Mouse (Mus musculus): ENCODE measurements around the gene Ftsj3. TPM values are rescaled to one million over a fixed set of nuclear protein-coding genes. Genes with fewer than 3 reads are reported as not detected.

Gene Ftsj3
- polyA plus RNA-seq, 1 experiment from 2014 or later = 31.4 TPM

GRCm38 (mm10) chr11:106216730-106217490 lies 39.0 kb downstream of the Ftsj3 start, which contains the start of gene Ddx42:
Gene Ddx42 (plus strand): TSS chr11:106216926.
- Histone ChIP-seq H3K9ac (peak within 1 kb of the TSS; percentile 99), H3K27me3 (ENCODE audit: control insufficient read depth, insufficient read depth, low read length) (no peaks in the 10 kb centered on the region), H3K9me3 (ENCODE audit: control insufficient read depth, low read length) (no peaks in the 10 kb centered on the region), H3K4me2 (replicated peaks) (peak within 1 kb of the TSS; percentile 77), H3K4me1 (replicated peaks; ENCODE audit: control insufficient read depth, insufficient read depth, low read length) (peaks cover 31% of the 10 kb centered on the region), H3K4me3 (replicated peaks; ENCODE audit: low read length) (peak within 1 kb of the TSS; percentile 99), H3K27ac (peak within 1 kb of the TSS; percentile 98), H3K36me3 (replicated peaks; ENCODE audit: control insufficient read depth, insufficient read depth) (peaks cover 13% of the 10 kb centered on the region)
- ATAC-seq (ENCODE audit: low FRiP score) = peak; percentile 96
- under 1% methylated on average over 70 of the region's 70 CpGs for WGBS
- DNase-seq (ENCODE audit: low spot score) = peak; percentile 99

GRCm38 (mm10) chr11:106215927-106216729 lies 39.8 kb downstream of the Ftsj3 start, which contains the start of gene Ccdc47:
Gene Ccdc47 (minus strand): TSS chr11:106216344.
- H3K4me3 ChIP-seq (replicated peaks; ENCODE audit: low read length) = peak within 1 kb of the TSS; percentile 99
- WGBS = under 1% methylated on average over 46 of the region's 46 CpGs
- DNase-seq (ENCODE audit: low spot score) (peak; percentile 99), ATAC-seq (ENCODE audit: low FRiP score) (peak; percentile 99)
- peak within 1 kb of the TSS; percentile 77 for H3K4me2 ChIP-seq (replicated peaks)
- no peaks in the 10 kb centered on the region for H3K9me3 ChIP-seq (ENCODE audit: control insufficient read depth, low read length)
- H3K4me1 ChIP-seq (replicated peaks; ENCODE audit: control insufficient read depth, insufficient read depth, low read length) = peaks cover 31% of the 10 kb centered on the region
- peaks cover 21% of the 10 kb centered on the region for H3K36me3 ChIP-seq (replicated peaks; ENCODE audit: control insufficient read depth, insufficient read depth)
- H3K27ac ChIP-seq = peak within 1 kb of the TSS; percentile 98
- peak within 1 kb of the TSS; percentile 99 for H3K9ac ChIP-seq
- no peaks in the 10 kb centered on the region for H3K27me3 ChIP-seq (ENCODE audit: control insufficient read depth, insufficient read depth, low read length)

- Histone ChIP-seq H3K9ac (peak overlapping the region; percentile 99), H3K27me3 (ENCODE audit: control insufficient read depth, insufficient read depth, low read length) (no peaks in the 10 kb centered on the region), H3K4me3 (replicated peaks; ENCODE audit: low read length) (peak overlapping the region; percentile 99), H3K27ac (peak overlapping the region; percentile 98; the same call in 1 of the 2 replicates), H3K4me2 (replicated peaks) (peak overlapping the region; percentile 77), H3K4me1 (replicated peaks; ENCODE audit: control insufficient read depth, insufficient read depth, low read length) (peaks cover 31% of the 10 kb centered on the region), H3K36me3 (replicated peaks; ENCODE audit: control insufficient read depth, insufficient read depth) (peaks cover 27% of the 10 kb centered on the region), H3K9me3 (ENCODE audit: control insufficient read depth, low read length) (no peaks in the 10 kb centered on the region)
- ATAC-seq (ENCODE audit: low FRiP score) (no peak), DNase-seq (ENCODE audit: low spot score) (no peak)
- 37% methylated on average over 7 of the region's 7 CpGs for WGBS
Measured at GRCm38 (mm10) chr11:106215450-106215859, 40.4 kb downstream of the Ftsj3 start.

- Histone ChIP-seq H3K9ac (peak overlapping the region; percentile 99; the same call in 1 of the 2 replicates), H3K36me3 (replicated peaks; ENCODE audit: control insufficient read depth, insufficient read depth) (peaks cover 33% of the 10 kb centered on the region), H3K27me3 (ENCODE audit: control insufficient read depth, insufficient read depth, low read length) (no peaks in the 10 kb centered on the region), H3K9me3 (ENCODE audit: control insufficient read depth, low read length) (no peaks in the 10 kb centered on the region), H3K4me3 (replicated peaks; ENCODE audit: low read length) (peak overlapping the region; percentile 99; the same call in 1 of the 2 replicates), H3K27ac (no peak overlapping the region), H3K4me1 (replicated peaks; ENCODE audit: control insufficient read depth, insufficient read depth, low read length) (peaks cover 31% of the 10 kb centered on the region), H3K4me2 (replicated peaks) (peak overlapping the region; percentile 77)
- ATAC-seq (ENCODE audit: low FRiP score) (no peak), DNase-seq (ENCODE audit: low spot score) (no peak)
- 91% methylated on average over 5 of the region's 5 CpGs for WGBS
Measured at GRCm38 (mm10) chr11:106214856-106215255, 41.0 kb downstream of the Ftsj3 start.

GRCm38 (mm10) chr11:106212771-106213170 lies 43.1 kb downstream of the Ftsj3 start:
- WGBS = 94% methylated on average over 8 of the region's 8 CpGs
- Histone ChIP-seq H3K9ac (no peak overlapping the region), H3K4me2 (replicated peaks) (no peak overlapping the region), H3K36me3 (replicated peaks; ENCODE audit: control insufficient read depth, insufficient read depth) (peaks cover 54% of the 10 kb centered on the region), H3K4me3 (replicated peaks; ENCODE audit: low read length) (no peak overlapping the region), H3K27me3 (ENCODE audit: control insufficient read depth, insufficient read depth, low read length) (no peaks in the 10 kb centered on the region), H3K27ac (no peak overlapping the region), H3K4me1 (replicated peaks; ENCODE audit: control insufficient read depth, insufficient read depth, low read length) (peaks cover 15% of the 10 kb centered on the region), H3K9me3 (ENCODE audit: control insufficient read depth, low read length) (no peaks in the 10 kb centered on the region)
- no peak for DNase-seq (ENCODE audit: low spot score)
- ATAC-seq (ENCODE audit: low FRiP score) = no peak

GRCm38 (mm10) chr11:106202123-106202465 lies 53.8 kb downstream of the Ftsj3 start, which contains the start of gene Strada:
Gene Strada (minus strand): TSS chr11:106202168.
- Histone ChIP-seq H3K9me3 (ENCODE audit: control insufficient read depth, low read length) (no peaks in the 10 kb centered on the region), H3K4me3 (replicated peaks; ENCODE audit: low read length) (no peak within 1 kb of the TSS), H3K27ac (no peak within 1 kb of the TSS), H3K4me2 (replicated peaks) (no peak within 1 kb of the TSS), H3K9ac (no peak within 1 kb of the TSS), H3K27me3 (ENCODE audit: control insufficient read depth, insufficient read depth, low read length) (no peaks in the 10 kb centered on the region), H3K36me3 (replicated peaks; ENCODE audit: control insufficient read depth, insufficient read depth) (peaks cover 93% of the 10 kb centered on the region), H3K4me1 (replicated peaks; ENCODE audit: control insufficient read depth, insufficient read depth, low read length) (no peaks in the 10 kb centered on the region)
- ATAC-seq (ENCODE audit: low FRiP score) (no peak), DNase-seq (ENCODE audit: low spot score) (no peak)
- WGBS = 83% methylated on average over 5 of the region's 5 CpGs

GRCm38 (mm10) chr11:106201337-106202122 lies 54.3 kb downstream of the Ftsj3 start:
- no peak for ATAC-seq (ENCODE audit: low FRiP score)
- no peak overlapping the region for H3K27ac ChIP-seq
- H3K36me3 ChIP-seq (replicated peaks; ENCODE audit: control insufficient read depth, insufficient read depth) = peaks cover 93% of the 10 kb centered on the region
- H3K4me3 ChIP-seq (replicated peaks; ENCODE audit: low read length) = no peak overlapping the region
- 94% methylated on average over 19 of the region's 19 CpGs for WGBS
- no peak for DNase-seq (ENCODE audit: low spot score)
- no peaks in the 10 kb centered on the region for H3K27me3 ChIP-seq (ENCODE audit: control insufficient read depth, insufficient read depth, low read length)
- no peak overlapping the region for H3K9ac ChIP-seq
- H3K9me3 ChIP-seq (ENCODE audit: control insufficient read depth, low read length) = no peaks in the 10 kb centered on the region
- H3K4me2 ChIP-seq (replicated peaks) = no peak overlapping the region
- H3K4me1 ChIP-seq (replicated peaks; ENCODE audit: control insufficient read depth, insufficient read depth, low read length) = no peaks in the 10 kb centered on the region

- H3K4me3 ChIP-seq (replicated peaks; ENCODE audit: low read length) = no peak overlapping the region
- H3K4me2 ChIP-seq (replicated peaks) = no peak overlapping the region
- H3K4me1 ChIP-seq (replicated peaks; ENCODE audit: control insufficient read depth, insufficient read depth, low read length) = no peaks in the 10 kb centered on the region
- no peak for ATAC-seq (ENCODE audit: low FRiP score)
- H3K36me3 ChIP-seq (replicated peaks; ENCODE audit: control insufficient read depth, insufficient read depth) = peaks cover 88% of the 10 kb centered on the region
- no peak for DNase-seq (ENCODE audit: low spot score)
- H3K27ac ChIP-seq = no peak overlapping the region
- H3K27me3 ChIP-seq (ENCODE audit: control insufficient read depth, insufficient read depth, low read length) = no peaks in the 10 kb centered on the region
- 85% methylated on average over 6 of the region's 6 CpGs for WGBS
- H3K9me3 ChIP-seq (ENCODE audit: control insufficient read depth, low read length) = no peaks in the 10 kb centered on the region
- no peak overlapping the region for H3K9ac ChIP-seq
Measured at GRCm38 (mm10) chr11:106200756-106201155, 55.1 kb downstream of the Ftsj3 start.

All from hindbrain, embryonic 14.5 days (tissue).